Mouse (Mus musculus): ENCODE results near the gene Stag2.

Stag2 gene

GRCm38 (mm10) chrX:42215742-42216141, 66.6 kb downstream of the Stag2 start:
- no peak for DNase-seq (ENCODE audit: low read depth, low spot score)

GRCm38 (mm10) chrX:42250342-42250741, 101.2 kb downstream of the Stag2 start:
- peak; percentile 63 for DNase-seq (ENCODE audit: low read depth, low spot score)

- peak; percentile 9 for DNase-seq (ENCODE audit: low read depth, low spot score)
These were observed 123.6 kb downstream of the Stag2 start for GRCm38 (mm10) chrX:42272713-42273112.

GRCm38 (mm10) chrX:42290215-42290614, 141.1 kb downstream of the Stag2 start:
- DNase-seq (ENCODE audit: low read depth, low spot score) = no peak

DNA sequence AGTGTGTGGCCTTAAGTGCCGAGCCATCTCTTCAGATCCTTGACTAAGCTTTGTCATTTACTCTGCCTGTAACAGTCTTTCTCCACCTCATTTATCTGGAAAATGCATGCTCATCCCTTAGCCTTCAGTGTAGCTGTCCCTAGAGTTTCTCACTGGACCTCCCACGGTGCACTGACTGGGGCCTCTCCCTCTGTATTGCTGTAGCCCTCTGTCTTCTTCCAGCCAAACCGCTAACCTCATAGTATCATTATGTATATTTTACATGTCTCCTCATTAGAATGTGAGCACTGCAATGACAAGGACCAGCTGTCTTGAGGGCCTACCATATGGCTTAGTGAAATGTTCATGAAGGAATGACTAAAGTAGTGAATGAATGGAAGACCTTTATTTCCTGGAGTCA, 166.1 kb downstream of the Stag2 start:
- DNase-seq (ENCODE audit: low read depth, low spot score) = no peak

DNA sequence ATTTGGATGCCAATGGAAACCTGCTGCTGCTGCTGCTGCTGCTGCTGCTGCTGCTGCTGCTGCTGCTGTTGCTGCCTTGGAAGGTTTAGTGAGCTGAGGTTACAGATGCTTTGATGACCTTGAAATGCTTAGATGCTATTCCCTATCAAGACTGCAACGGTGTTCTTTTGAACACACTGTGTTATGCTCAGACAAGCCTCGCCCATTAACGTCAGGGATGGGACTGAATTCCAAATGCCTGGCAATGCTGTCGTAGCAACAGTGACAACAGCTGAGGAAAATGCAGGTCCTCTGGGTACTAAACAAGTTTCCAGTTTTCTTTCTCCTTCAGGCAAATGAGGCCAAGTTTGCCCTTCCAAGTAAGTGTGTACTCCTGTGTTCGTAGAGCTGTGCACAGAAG, 171.3 kb downstream of the Stag2 start:
- no peak for DNase-seq (ENCODE audit: low read depth, low spot score)

DNA sequence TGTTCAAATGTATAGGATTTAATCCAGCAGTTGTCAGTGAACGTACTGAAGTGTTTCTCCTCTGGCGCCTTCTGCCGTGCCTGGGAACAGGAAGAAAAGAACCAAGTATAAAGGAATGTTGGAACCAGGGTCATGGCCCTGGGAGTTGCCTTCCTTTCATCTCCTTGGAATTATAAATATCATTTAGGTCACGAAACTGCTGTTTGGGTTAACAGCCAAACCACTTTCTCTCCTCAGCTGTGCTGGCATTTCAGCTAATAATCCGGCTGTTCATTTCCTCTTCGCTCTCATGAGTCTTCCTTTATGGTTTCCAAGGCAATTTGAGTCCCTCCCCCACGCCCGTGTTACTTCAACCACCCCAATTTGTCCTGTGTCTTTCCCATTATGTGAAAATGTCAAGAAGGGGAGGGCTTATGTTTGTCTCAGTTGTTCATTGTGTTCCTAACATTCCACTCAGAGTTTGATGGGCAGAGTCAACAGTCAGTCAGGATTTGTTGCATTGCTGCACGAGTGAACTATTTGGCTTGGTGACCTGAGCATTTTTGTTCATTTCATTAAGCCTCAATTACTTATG, 172.2 kb downstream of the Stag2 start:
- no peak for DNase-seq (ENCODE audit: low read depth, low spot score)

DNA sequence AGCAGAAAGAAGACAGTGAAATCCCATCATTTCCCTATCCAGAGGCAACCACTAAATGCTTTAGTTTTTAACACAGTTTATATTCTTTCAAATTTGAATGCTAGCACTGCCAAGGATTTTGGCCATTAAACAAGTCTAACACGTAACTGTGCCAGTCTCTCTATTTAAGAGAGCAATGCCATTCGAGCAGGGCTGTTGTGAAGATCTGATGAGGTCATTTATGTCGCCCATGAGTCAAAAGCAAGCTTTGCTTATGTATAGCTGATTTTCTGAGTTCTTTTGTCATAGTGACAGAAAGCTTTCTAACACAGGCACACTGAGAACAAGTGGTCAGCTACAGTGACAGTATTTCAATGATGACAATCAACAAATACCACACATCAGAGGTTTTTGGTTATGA, 175.7 kb downstream of the Stag2 start:
- no peak for DNase-seq (ENCODE audit: low read depth, low spot score)

Data from A20 (cell line).